Mouse (Mus musculus): ENCODE results near the gene Flt3l. TPM values are rescaled to one million over a fixed set of nuclear protein-coding genes. Genes with fewer than 3 reads are reported as not detected.
"Not testable (repeated sequence)": the region's sequence is repeated elsewhere in the genome, so short reads cannot be mapped to it uniquely, and the experiment has no call there.

Gene Flt3l
- total and polyA plus RNA-seq, 2 experiments from 2014 or later = 1.9 to 2.3 TPM

DNA sequence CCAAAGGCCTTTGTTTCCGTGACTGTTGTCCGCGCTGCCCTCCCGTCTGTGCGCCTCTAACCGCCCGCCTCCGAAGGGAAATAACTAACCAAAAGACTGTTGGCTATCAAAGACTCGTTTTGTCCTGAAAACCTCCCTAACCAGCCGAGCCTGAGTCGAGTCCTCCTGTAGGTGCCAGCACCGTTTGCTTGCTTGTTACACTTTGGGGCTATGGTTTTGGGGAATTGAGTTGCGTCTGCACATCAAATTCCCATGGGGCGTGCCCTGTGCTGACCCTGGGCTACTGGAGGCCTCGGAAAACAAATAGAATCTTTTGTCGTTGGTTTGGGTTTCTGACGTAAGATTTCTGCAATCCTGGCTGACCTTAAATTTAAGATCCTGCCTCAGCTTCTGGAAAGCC, 6.9 kb downstream of the Flt3l start:
- TF ChIP-seq CTCF (IDR thresholded peaks at IDR 0.05; ENCODE audit: low read depth) = no peak
- no peak for DNase-seq
- Histone ChIP-seq H3K4me3 (ENCODE audit: low read depth, low read length) (peak overlapping the region; percentile 44), H3K36me3 (ENCODE audit: insufficient read depth) (peaks cover 25% of the 10 kb centered on the region), H3K9ac (peak overlapping the region; percentile 73), H3K9me3 (ENCODE audit: low read length) (no peaks in the 10 kb centered on the region), H3K27me3 (ENCODE audit: insufficient read depth, low read length) (no peaks in the 10 kb centered on the region), H3K27ac (ENCODE audit: low read depth, low read length) (peak overlapping the region; percentile 93), H3K4me1 (ENCODE audit: insufficient read depth) (peaks cover 7% of the 10 kb centered on the region; the same call in 1 of the 2 replicates), H3K4me2 (ENCODE audit: low read depth) (peak overlapping the region; percentile 57)
- ATAC-seq = no peak
- 1% methylated on average over 17 of the region's 17 CpGs for WGBS

GRCm38 (mm10) chr7:45128624-45129246, 7.5 kb downstream of the Flt3l start, which contains the start of gene Rpl13a:
Gene Rpl13a (minus strand): TSS chr7:45128761.
- H3K27ac ChIP-seq (ENCODE audit: low read depth, low read length) = peak within 1 kb of the TSS; percentile 93
- H3K36me3 ChIP-seq (ENCODE audit: insufficient read depth) = peaks cover 25% of the 10 kb centered on the region
- no peaks in the 10 kb centered on the region for H3K27me3 ChIP-seq (ENCODE audit: insufficient read depth, low read length)
- WGBS = 3% methylated on average over 47 of the region's 48 CpGs
- peak; percentile 100 for DNase-seq
- peak within 1 kb of the TSS; percentile 74 for H3K4me2 ChIP-seq (ENCODE audit: low read depth)
- H3K9ac ChIP-seq = peak within 1 kb of the TSS; percentile 99
- no peaks in the 10 kb centered on the region for H3K9me3 ChIP-seq (ENCODE audit: low read length)
- TF ChIP-seq CTCF (IDR thresholded peaks at IDR 0.05; ENCODE audit: low read depth) = peak; percentile 91
- ATAC-seq = peak; percentile 91
- H3K4me3 ChIP-seq (ENCODE audit: low read depth, low read length) = peak within 1 kb of the TSS; percentile 98
- H3K4me1 ChIP-seq (ENCODE audit: insufficient read depth) = peaks cover 7% of the 10 kb centered on the region; the same call in 1 of the 2 replicates

DNA sequence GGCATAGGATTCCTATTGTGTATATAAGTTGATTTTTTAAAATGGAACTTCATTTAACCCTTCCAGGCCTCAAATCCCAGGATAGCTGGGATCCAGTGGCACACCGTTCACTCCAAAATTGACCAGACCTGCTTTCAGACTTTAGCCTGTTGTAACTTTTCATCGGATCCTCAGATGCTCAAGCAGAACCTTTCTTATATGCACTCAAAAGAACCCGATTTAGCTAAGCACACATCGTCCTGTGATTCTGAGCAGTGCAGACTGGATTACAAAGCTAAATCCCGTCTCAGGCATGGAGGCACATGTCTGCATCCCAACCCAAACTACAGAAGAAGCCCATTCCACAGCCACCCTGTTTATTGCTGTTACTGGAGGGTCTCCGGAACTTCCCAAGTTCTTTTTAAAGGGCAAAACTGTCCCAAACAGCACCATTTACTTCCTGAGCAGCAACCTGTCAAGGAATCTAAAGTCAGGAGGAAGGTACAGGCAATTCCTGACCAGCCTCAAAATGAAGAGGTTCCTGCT, 8.5 kb downstream of the Flt3l start:
- Histone ChIP-seq H3K36me3 (ENCODE audit: insufficient read depth) (peaks cover 27% of the 10 kb centered on the region), H3K9ac (peak overlapping the region; percentile 99), H3K4me3 (ENCODE audit: low read depth, low read length) (peak overlapping the region; percentile 98), H3K4me1 (ENCODE audit: insufficient read depth) (peaks cover 14% of the 10 kb centered on the region), H3K4me2 (ENCODE audit: low read depth) (peak overlapping the region; percentile 74), H3K27me3 (ENCODE audit: insufficient read depth, low read length) (no peaks in the 10 kb centered on the region), H3K27ac (ENCODE audit: low read depth, low read length) (peak overlapping the region; percentile 89), H3K9me3 (ENCODE audit: low read length) (no peaks in the 10 kb centered on the region)
- peak; percentile 20 for DNase-seq
- WGBS = under 1% methylated on average over 6 of the region's 6 CpGs
- no peak for TF ChIP-seq CTCF (IDR thresholded peaks at IDR 0.05; ENCODE audit: low read depth)
- no peak for ATAC-seq

- Histone ChIP-seq H3K4me1 (ENCODE audit: insufficient read depth) (peaks cover 14% of the 10 kb centered on the region), H3K4me3 (ENCODE audit: low read depth, low read length) (peak overlapping the region; percentile 98)
Observed at GRCm38 (mm10) chr7:45126844-45127699, 9.2 kb downstream of the Flt3l start.

DNA sequence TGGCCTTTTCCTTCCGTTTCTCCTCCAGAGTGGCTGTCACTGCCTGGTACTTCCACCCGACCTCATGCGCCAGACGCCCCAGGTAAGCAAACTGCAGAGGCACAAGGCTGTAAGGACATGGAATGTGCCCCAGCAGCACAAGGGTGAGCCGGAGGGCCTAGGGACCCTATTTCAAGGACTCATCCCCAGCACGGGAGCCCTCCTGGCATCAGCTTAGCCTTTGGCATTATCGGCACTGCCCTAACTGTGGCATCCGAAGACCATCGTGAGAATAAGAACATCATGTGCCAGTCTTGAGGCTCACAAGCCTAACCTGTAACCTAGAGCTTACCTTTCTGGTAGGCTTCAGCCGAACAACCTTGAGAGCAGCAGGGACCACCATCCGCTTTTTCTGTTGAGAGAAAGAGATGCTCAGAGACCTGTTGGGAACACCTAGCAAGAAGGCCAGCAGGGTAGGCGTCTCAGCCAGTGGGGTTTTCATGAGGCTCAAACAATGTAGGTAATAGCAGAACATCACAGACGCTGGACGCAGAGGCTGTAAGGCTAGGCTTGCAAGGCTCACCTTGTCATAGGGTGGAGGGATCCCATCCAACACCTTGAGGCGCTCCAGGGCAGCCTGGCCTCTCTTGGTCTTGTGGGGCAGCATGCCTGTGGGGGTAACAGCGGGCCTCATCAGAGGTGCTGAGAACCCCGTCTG, 9.9 kb downstream of the Flt3l start:
- ATAC-seq (no peak), DNase-seq (no peak)
- H3K4me1 ChIP-seq (ENCODE audit: insufficient read depth) = peaks cover 14% of the 10 kb centered on the region
- no peak overlapping the region for H3K9ac ChIP-seq
- peaks cover 42% of the 10 kb centered on the region for H3K36me3 ChIP-seq (ENCODE audit: insufficient read depth)
- no peak overlapping the region for H3K27ac ChIP-seq (ENCODE audit: low read depth, low read length)
- TF ChIP-seq CTCF (IDR thresholded peaks at IDR 0.05; ENCODE audit: low read depth) = no peak
- H3K4me3 ChIP-seq (ENCODE audit: low read depth, low read length) = no peak overlapping the region
- H3K9me3 ChIP-seq (ENCODE audit: low read length) = no peaks in the 10 kb centered on the region
- no peaks in the 10 kb centered on the region for H3K27me3 ChIP-seq (ENCODE audit: insufficient read depth, low read length)
- no peak overlapping the region for H3K4me2 ChIP-seq (ENCODE audit: low read depth)
- WGBS = 75% methylated on average over 17 of the region's 17 CpGs

More at GRCm38 (mm10) chr7:45126844-45127699, 9.2 kb downstream of the Flt3l start:
- Histone ChIP-seq H3K27ac (ENCODE audit: low read depth, low read length) (0 out of 2 replicates have a peak overlapping the region, but pooled peaks have one; percentile 89), H3K9ac (peak overlapping the region; percentile 99), H3K4me2 (ENCODE audit: low read depth) (peak overlapping the region; percentile 74), H3K9me3 (ENCODE audit: low read length) (no peaks in the 10 kb centered on the region), H3K36me3 (ENCODE audit: insufficient read depth) (peaks cover 34% of the 10 kb centered on the region), H3K27me3 (ENCODE audit: insufficient read depth, low read length) (no peaks in the 10 kb centered on the region)
- WGBS = 45% methylated on average over 21 of the region's 21 CpGs
- no peak for ATAC-seq
- peak; percentile 22 for TF ChIP-seq CTCF (IDR thresholded peaks at IDR 0.05; ENCODE audit: low read depth)
- DNase-seq = no peak

DNA sequence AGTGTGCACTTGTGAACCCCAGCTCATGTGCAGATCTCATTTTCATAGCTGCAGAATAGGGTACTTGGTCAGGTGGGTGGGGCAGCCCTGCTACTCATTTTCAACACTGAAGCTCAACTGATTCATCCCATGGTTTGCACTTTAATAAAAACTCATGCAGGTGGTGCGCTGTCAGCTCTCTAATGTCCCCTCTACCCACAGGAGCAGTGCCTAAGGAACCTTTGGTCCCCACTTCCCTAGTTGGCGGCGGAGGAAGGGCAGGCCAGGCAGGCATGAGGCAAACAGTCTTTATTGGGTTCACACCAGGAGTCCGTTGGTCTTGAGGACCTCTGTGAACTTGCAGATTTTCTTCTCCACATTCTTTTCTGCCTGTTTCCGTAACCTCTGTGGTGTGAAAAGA, 10.6 kb downstream of the Flt3l start:
- not testable (repeated sequence) for H3K4me3 ChIP-seq (ENCODE audit: low read depth, low read length)
- peaks cover 14% of the 10 kb centered on the region for H3K4me1 ChIP-seq (ENCODE audit: insufficient read depth)
- H3K36me3 ChIP-seq (ENCODE audit: insufficient read depth) = peaks cover 48% of the 10 kb centered on the region

More for the DNA sequence above, 10.6 kb downstream of the Flt3l start:
- H3K27me3 ChIP-seq (ENCODE audit: insufficient read depth, low read length); ATAC-seq; H3K9ac ChIP-seq; H3K27ac ChIP-seq (ENCODE audit: low read depth, low read length); H3K4me2 ChIP-seq (ENCODE audit: low read depth); DNase-seq; H3K9me3 ChIP-seq (ENCODE audit: low read length): not testable (repeated sequence)
- 66% methylated on average over 5 of the region's 5 CpGs for WGBS
